Mouse (Mus musculus) olfactory bulb, adult 2 months (tissue): ENCODE measurements around the gene Atg4b. TPM values are rescaled to one million over a fixed set of nuclear protein-coding genes. Genes with fewer than 3 reads are reported as not detected.
A peak's percentile ranks its signal among the peaks of the same experiment; 100 is the strongest.
"Not testable (repeated sequence)": the region's sequence is repeated elsewhere in the genome, so short reads cannot be mapped to it uniquely, and the experiment has no call there.

Experiments
- H3K27ac ChIP-seq: fragments of 200-500 bp; 2 replicates; pipeline ENCODE4 v1.5.1; 2012; ENCODE audit warnings: low read depth, low read length; ENCODE audit not compliant: insufficient read depth
- H3K4me1 ChIP-seq: fragments of 200-500 bp; 2 replicates; pipeline ENCODE4 v1.6.1; 2012; ENCODE audit warnings: low read length; ENCODE audit not compliant: control insufficient read depth, insufficient read depth
- H3K4me3 ChIP-seq: fragments of 200-500 bp; 2 replicates; pipeline ENCODE4 v1.5.1; 2012; ENCODE audit warnings: mild to moderate bottlenecking, low read depth, low read length, moderate library complexity; ENCODE audit not compliant: insufficient read depth
- CTCF ChIP-seq: fragments of 200-500 bp; IDR thresholded peaks from 2 replicates; pipeline ENCODE4 v1.5.1; 2012; ENCODE audit warnings: low read depth, mild to moderate bottlenecking, low read length, moderate library complexity; ENCODE audit not compliant: insufficient read depth
- POLR2A ChIP-seq: fragments of 200-500 bp; IDR thresholded peaks from 2 replicates; pipeline ENCODE4 v1.6.1; 2012; ENCODE audit warnings: mild to moderate bottlenecking, low read depth, low read length, moderate library complexity; ENCODE audit not compliant: insufficient read depth
- WGBS: fragments of 180-500 bp; shearing (Covaris S2); methylation state at CpG from one replicate; pipeline ENCODE4 v1.1.7; 2018; 5-methylcytosine and 5-hydroxymethylcytosine counted together
- polyA plus RNA-seq: library from polyadenylated mRNA; stranded (reverse); fragments of >200 nt; gene quantifications from 2 replicates; pipeline ENCODE4 v1.2.4, GENCODE M21; 2012; ENCODE audit warnings: low replicate concordance; ENCODE audit not compliant: missing spikeins, insufficient read depth, insufficient read length

The Atg4b gene
- polyA plus RNA-seq, 1 experiment, result not detected

- TF ChIP-seq POLR2A (no peak), CTCF (no peak)
- Histone ChIP-seq H3K4me3 (no peak overlapping the region), H3K4me1 (peaks cover 15% of the 10 kb centered on the region), H3K27ac (no peak overlapping the region)
- 62% methylated on average over 3 of the region's 3 CpGs for WGBS
Observed at GRCm38 (mm10) chr1:93823796-93824495, 72.6 kb downstream of the Atg4b start.

DNA sequence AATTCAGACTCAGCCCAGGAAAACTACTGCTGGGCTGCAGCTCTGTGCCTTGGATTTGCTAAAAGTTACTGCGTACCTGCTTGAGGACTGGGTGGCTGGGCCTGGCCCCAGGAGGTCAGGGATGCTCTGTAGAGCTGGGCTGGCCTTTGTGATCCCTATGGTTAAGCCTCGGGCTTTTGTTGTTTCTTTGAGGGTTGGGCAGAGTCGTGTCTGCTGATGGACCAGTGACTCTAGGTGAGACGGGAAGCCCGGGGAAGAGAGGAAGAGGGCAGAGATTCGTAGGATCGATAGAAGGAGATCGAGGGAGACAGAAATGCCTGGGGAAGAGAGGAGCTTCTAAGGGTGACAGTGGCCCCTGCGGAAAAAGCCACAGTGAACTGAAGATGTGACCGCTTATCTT lies 73.3 kb downstream of the Atg4b start, which contains the start of gene D2hgdh:
Gene D2hgdh (plus strand): TSS at position 301 of the 400 bp plus-strand sequence.
- Histone ChIP-seq H3K4me3 (peak within 1 kb of the TSS; percentile 65), H3K27ac (peak within 1 kb of the TSS; percentile 97), H3K4me1 (peaks cover 15% of the 10 kb centered on the region)
- TF ChIP-seq CTCF, result no peak
- 7% methylated on average over 10 of the region's 10 CpGs for WGBS

DNA sequence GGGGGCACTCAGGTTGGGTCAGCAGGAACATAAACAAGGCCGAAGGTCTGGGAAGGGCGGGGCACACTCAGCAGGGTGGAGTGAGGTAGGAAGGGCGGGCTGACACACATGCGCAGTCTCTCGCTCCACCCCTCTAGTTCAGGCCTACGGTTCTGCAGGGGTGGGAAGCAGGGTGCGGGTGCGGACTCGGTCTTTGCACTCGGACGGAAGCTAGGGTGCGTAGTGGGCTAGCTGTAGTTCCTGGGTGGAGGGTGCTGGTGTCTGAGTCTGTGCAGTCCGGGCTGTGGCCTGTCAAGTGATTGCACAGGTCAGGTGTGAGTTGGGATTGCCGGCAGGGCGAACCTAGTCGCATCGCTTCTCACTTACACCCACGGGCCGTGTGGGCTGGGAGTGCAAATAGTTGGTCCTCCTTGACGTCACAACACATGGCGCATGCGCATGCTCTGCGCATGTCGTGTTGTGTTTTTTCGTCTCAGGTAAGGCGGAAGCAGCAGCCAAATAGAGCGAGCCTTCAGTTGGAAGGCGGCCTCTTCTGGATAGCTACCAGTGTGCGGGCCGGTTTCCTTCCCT lies 73.9 kb downstream of the Atg4b start:
- peak overlapping the region; percentile 65 for H3K4me3 ChIP-seq
- H3K4me1 ChIP-seq, result peaks cover 15% of the 10 kb centered on the region
- TF ChIP-seq CTCF (no peak), POLR2A (peak; percentile 98)
- WGBS, result under 1% methylated on average over 30 of the region's 30 CpGs
- peak overlapping the region; percentile 97 for H3K27ac ChIP-seq

DNA sequence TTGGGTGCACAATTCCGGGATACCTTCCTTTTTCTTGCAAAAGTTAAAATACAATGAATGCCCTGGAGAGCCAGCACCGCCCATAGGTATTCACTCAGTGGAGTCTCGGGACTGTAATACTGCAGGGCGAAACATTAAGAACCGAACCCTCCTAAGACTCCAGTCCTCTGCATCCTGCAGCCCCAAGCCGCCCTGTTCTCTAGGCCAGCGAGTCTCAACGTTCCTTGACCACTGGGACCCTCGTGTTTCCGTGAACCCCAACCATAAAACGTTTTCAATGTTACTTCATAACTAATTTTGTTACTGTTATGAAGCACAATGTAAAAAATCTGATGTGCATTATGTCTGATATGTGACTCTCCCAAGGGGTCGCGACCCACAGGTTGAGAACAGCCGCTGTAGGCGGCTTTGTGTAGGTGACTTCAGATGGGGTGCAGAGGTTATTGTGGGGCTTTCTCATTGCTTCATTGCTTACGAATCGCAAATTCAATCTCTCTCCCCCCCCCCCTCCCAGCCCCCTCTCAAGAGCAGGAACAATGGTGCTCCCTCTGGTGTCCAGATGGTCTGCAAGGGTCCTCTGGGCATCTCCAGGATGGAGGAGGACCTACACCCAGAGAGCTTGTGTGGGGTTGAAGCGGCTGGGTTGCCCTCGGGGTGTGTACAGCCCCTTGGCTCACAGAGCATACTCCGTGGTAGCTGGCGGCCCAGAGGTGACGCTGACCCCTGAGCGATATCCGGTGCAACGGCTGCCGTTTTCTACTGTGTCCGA lies 74.7 kb downstream of the Atg4b start:
- peak overlapping the region; percentile 65 for H3K4me3 ChIP-seq
- TF ChIP-seq CTCF (no peak), POLR2A (no peak)
- WGBS, result 46% methylated on average over 27 of the region's 27 CpGs

DNA sequence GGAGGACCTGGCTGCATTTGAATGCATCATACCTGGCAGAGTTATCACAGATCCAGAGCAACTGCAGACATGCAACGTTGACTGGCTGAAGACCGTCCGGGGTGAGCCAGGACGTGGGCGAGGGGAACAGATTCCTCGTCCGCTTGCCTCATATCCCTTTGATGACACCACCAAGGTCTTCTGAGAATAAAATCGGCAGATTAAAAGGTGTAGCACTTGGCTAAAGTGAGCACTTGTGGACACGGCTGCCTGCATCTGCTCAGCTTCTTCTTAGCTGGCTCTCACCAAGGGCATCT lies 75.2 kb downstream of the Atg4b start:
- Histone ChIP-seq H3K4me3 (no peak overlapping the region), H3K27ac (no peak overlapping the region), H3K4me1 (peaks cover 15% of the 10 kb centered on the region)
- WGBS, result 94% methylated on average over 9 of the region's 9 CpGs
- TF ChIP-seq CTCF (no peak), POLR2A (no peak)

More for the DNA sequence above, 74.7 kb downstream of the Atg4b start:
- peaks cover 15% of the 10 kb centered on the region for H3K4me1 ChIP-seq
- H3K27ac ChIP-seq, result peak overlapping the region; percentile 97

DNA sequence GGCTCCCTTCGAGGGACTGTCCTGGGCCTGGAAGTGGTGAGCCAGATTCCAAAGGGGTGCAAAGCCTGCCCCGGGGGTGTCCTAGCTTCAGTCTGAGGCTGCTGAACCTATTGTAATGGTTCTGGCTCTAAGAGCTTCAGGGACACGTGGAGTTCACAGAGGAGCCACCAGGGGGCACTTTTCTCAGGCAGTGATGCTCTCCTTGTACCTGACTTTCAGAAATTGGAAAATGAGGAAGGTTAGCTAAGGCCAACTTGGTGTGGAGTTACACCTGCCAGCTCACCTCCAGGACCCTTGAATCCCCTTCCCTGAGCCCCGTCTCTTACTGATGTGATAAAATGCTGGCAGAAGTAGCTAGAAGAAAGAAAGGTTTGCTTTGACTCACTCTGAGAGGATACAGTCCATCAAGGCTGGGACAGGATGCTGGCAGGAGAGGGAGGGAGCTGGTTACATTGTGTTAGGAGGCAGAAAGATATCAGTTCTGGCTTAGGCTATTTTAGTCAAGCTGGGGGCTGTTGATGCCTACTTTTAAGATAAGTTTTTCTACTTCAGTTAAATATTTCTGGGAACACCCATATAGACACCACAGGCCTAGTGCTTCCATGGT lies 81.6 kb downstream of the Atg4b start:
- WGBS, result 51% methylated on average over 3 of the region's 4 CpGs
- H3K4me1 ChIP-seq, H3K27ac ChIP-seq, H3K4me3 ChIP-seq: not testable (repeated sequence)

DNA sequence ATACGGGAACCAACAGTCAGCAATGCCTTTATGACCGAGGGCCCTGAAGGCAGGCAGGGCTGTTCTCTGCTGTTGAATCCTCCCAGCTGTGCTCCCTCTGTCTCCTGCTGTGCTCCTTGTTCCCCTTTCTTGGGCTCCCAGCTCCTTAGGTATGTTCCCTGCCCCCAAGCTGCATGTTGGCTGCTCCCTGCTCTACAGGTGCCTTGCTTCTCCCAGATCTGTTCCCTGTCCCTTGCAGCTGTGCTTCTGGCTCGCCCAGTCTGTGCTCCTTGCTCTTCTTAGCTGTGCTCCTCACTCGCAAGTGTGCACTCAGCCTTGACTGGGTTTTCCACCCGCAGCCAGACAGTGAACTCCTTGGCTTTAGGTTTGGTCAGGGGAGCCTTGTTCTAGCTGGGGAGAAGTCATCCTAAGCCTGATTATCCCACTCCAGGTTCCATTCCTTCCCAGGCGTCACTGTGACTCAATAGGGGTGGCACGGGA lies 83.4 kb downstream of the Atg4b start:
- H3K27ac ChIP-seq, result no peak overlapping the region
- WGBS, result 90% methylated on average over 7 of the region's 7 CpGs
- H3K4me3 ChIP-seq, result no peak overlapping the region
- TF ChIP-seq CTCF (no peak), POLR2A (no peak)
- H3K4me1 ChIP-seq, result no peaks in the 10 kb centered on the region

- WGBS, result 93% methylated on average over 4 of the region's 4 CpGs
- H3K4me1 ChIP-seq, result no peaks in the 10 kb centered on the region
- no peak overlapping the region for H3K4me3 ChIP-seq
- no peak overlapping the region for H3K27ac ChIP-seq
- TF ChIP-seq CTCF (no peak), POLR2A (no peak)
Observed at GRCm38 (mm10) chr1:93835211-93835610, 83.9 kb downstream of the Atg4b start.

DNA sequence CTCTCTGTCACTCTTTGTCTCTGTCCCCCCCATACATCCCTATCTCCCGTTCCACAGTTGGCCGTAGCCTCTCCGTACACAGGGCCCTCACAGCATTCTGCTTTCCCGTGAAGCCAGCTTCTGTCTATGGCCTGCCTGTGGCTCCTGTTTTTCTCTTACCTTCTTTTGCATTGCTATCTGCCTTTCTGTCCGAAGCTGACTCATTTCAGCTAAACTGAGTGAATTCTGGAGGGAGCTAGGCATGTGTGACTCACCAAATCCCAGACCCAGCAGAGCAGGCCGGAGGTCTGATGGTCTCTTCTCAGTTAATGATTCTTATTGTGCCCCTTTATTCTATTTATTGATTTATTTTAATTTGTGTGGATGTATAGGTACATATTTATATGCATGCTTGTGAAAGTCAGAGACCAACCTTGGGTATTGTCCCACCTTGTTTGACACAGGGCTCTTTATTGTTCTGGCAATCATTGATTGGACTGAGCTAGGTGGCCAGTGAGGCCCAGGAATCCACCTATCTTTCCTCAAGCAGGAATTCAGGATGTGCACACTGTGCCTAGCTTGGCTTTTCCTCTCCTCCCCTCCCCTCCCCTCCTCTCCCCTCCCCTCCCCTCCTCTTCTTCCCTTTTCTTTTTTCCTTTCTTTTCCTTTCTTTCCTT lies 84.7 kb downstream of the Atg4b start:
- Histone ChIP-seq H3K4me3 (no peak overlapping the region), H3K4me1 (no peaks in the 10 kb centered on the region), H3K27ac (no peak overlapping the region)
- 80% methylated on average over 6 of the region's 6 CpGs for WGBS
- no peak for TF ChIP-seq CTCF
- no peak for TF ChIP-seq POLR2A
